Mouse (Mus musculus) forebrain, embryonic 16.5 days (tissue): ENCODE measurements at regions not wholly inside any gene's neighbourhood (a gene's known extent, or its start where the extent isn't known, plus 50 kb on each side); places are given as distances from the start of the nearest gene placed in this dataset.

Source experiments
- ATAC-seq: fragments of 200-750 bp; cut with Nextera tagmentation; 2 replicates; pipeline ENCODE4 v1.8.0; 2017; ENCODE audit warnings: mild to moderate bottlenecking, moderate library complexity
- H3K27ac ChIP-seq: fragments of 300-500 bp; sonication (generic); 2 replicates; pipeline ENCODE4 v1.5.1; 2014; ENCODE audit warnings: low read length, control low read depth
- H3K27me3 ChIP-seq: fragments of 300-500 bp; sonication (generic); replicated peaks from 2 replicates; pipeline ENCODE4 v1.6.1; 2014; ENCODE audit warnings: low read length; ENCODE audit not compliant: control insufficient read depth, insufficient read depth
- H3K36me3 ChIP-seq: fragments of 300-500 bp; sonication (generic); 2 replicates; pipeline ENCODE4 v1.6.1; 2014; ENCODE audit not compliant: control insufficient read depth, insufficient read depth
- H3K4me1 ChIP-seq: fragments of 300-500 bp; sonication (generic); replicated peaks from 2 replicates; pipeline ENCODE4 v1.6.1; 2014; ENCODE audit warnings: low read length; ENCODE audit not compliant: control insufficient read depth, insufficient read depth
- H3K4me2 ChIP-seq: fragments of 300-500 bp; sonication (generic); 2 replicates; pipeline ENCODE4 v1.6.1; 2014; ENCODE audit warnings: mild to moderate bottlenecking, low read length, control low read depth
- H3K4me3 ChIP-seq: fragments of 300-500 bp; sonication (generic); replicated peaks from 2 replicates; pipeline ENCODE4 v1.5.1; 2014; ENCODE audit warnings: mild to moderate bottlenecking, low read length, control low read depth
- H3K9ac ChIP-seq: fragments of 300-500 bp; sonication (generic); replicated peaks from 2 replicates; pipeline ENCODE4 v1.6.1; 2014; ENCODE audit warnings: low read depth, low read length, control low read depth
- H3K9me3 ChIP-seq: fragments of 300-500 bp; sonication (generic); 2 replicates; pipeline ENCODE4 v1.6.1; 2016; ENCODE audit warnings: low read length; ENCODE audit not compliant: control insufficient read depth
- WGBS: fragments of 180-500 bp; shearing (Covaris S2); extraction: QIAGEN DNeasy Blood & Tissue Kit; methylation state at CpG from one replicate; pipeline ENCODE4 v1.1.7; 2014; 5-methylcytosine and 5-hydroxymethylcytosine counted together

- no peak overlapping the region for H3K4me3 ChIP-seq
- H3K27ac ChIP-seq = no peak overlapping the region
- ATAC-seq = no peak
- peaks cover 3% of the 10 kb centered on the region; the same call in 1 of the 2 replicates for H3K9me3 ChIP-seq
- peaks cover 5% of the 10 kb centered on the region for H3K4me1 ChIP-seq
- H3K36me3 ChIP-seq = no peaks in the 10 kb centered on the region
- WGBS = 45% methylated on average over 5 of the region's 5 CpGs
- no peak overlapping the region for H3K4me2 ChIP-seq
- H3K27me3 ChIP-seq = no peaks in the 10 kb centered on the region
- no peak overlapping the region for H3K9ac ChIP-seq
Observed at GRCm38 (mm10) chr5:119418486-119418885, 252.0 kb upstream of the Tbx3 start.

GRCm38 (mm10) chr5:119427511-119428019 lies 242.9 kb upstream of the Tbx3 start:
- Histone ChIP-seq H3K36me3 (no peaks in the 10 kb centered on the region), H3K4me1 (no peaks in the 10 kb centered on the region), H3K9ac (no peak overlapping the region), H3K4me2 (no peak overlapping the region), H3K27me3 (no peaks in the 10 kb centered on the region), H3K4me3 (no peak overlapping the region), H3K27ac (no peak overlapping the region), H3K9me3 (peaks cover 3% of the 10 kb centered on the region; the same call in 1 of the 2 replicates)
- 85% methylated on average over 12 of the region's 12 CpGs for WGBS
- no peak for ATAC-seq

GRCm38 (mm10) chr5:119431271-119431756 lies 239.2 kb upstream of the Tbx3 start:
- Histone ChIP-seq H3K9ac (no peak overlapping the region), H3K9me3 (peaks cover 3% of the 10 kb centered on the region; the same call in 1 of the 2 replicates), H3K4me3 (no peak overlapping the region), H3K27me3 (no peaks in the 10 kb centered on the region), H3K4me2 (no peak overlapping the region), H3K36me3 (no peaks in the 10 kb centered on the region), H3K27ac (no peak overlapping the region), H3K4me1 (no peaks in the 10 kb centered on the region)
- WGBS = 81% methylated on average over 9 of the region's 9 CpGs
- ATAC-seq = no peak

- 42% methylated on average over 7 of the region's 7 CpGs for WGBS
Observed at GRCm38 (mm10) chr5:119434572-119434971, 235.9 kb upstream of the Tbx3 start.

GRCm38 (mm10) chr5:119448494-119448893 lies 222.0 kb upstream of the Tbx3 start:
- no peak for ATAC-seq
- Histone ChIP-seq H3K4me2 (no peak overlapping the region), H3K27ac (no peak overlapping the region), H3K9me3 (no peaks in the 10 kb centered on the region), H3K4me3 (no peak overlapping the region), H3K9ac (no peak overlapping the region), H3K36me3 (no peaks in the 10 kb centered on the region), H3K4me1 (no peaks in the 10 kb centered on the region; the same call in 1 of the 2 replicates), H3K27me3 (no peaks in the 10 kb centered on the region)
- 86% methylated on average over 4 of the region's 4 CpGs for WGBS

More at GRCm38 (mm10) chr5:119434572-119434971, 235.9 kb upstream of the Tbx3 start:
- H3K36me3 ChIP-seq = no peaks in the 10 kb centered on the region
- no peak overlapping the region for H3K4me3 ChIP-seq
- H3K27me3 ChIP-seq = no peaks in the 10 kb centered on the region
- no peak overlapping the region for H3K4me2 ChIP-seq
- H3K9me3 ChIP-seq = no peaks in the 10 kb centered on the region
- H3K9ac ChIP-seq = no peak overlapping the region
- no peak overlapping the region for H3K27ac ChIP-seq
- no peaks in the 10 kb centered on the region for H3K4me1 ChIP-seq
- ATAC-seq = no peak

GRCm38 (mm10) chr5:119449166-119449565 lies 221.3 kb upstream of the Tbx3 start:
- no peaks in the 10 kb centered on the region for H3K27me3 ChIP-seq
- 46% methylated on average over 7 of the region's 7 CpGs for WGBS
- H3K9me3 ChIP-seq = no peaks in the 10 kb centered on the region

GRCm38 (mm10) chr5:119459751-119460150 lies 210.7 kb upstream of the Tbx3 start:
- Histone ChIP-seq H3K4me2 (no peak overlapping the region), H3K4me1 (no peaks in the 10 kb centered on the region), H3K27me3 (no peaks in the 10 kb centered on the region), H3K9ac (no peak overlapping the region), H3K27ac (no peak overlapping the region), H3K9me3 (no peaks in the 10 kb centered on the region), H3K4me3 (no peak overlapping the region), H3K36me3 (no peaks in the 10 kb centered on the region)
- ATAC-seq = no peak
- 74% methylated on average over 3 of the region's 3 CpGs for WGBS

More at GRCm38 (mm10) chr5:119449166-119449565, 221.3 kb upstream of the Tbx3 start:
- Histone ChIP-seq H3K4me1 (no peaks in the 10 kb centered on the region; the same call in 1 of the 2 replicates), H3K36me3 (no peaks in the 10 kb centered on the region), H3K9ac (no peak overlapping the region), H3K4me2 (no peak overlapping the region), H3K27ac (no peak overlapping the region), H3K4me3 (no peak overlapping the region)
- no peak for ATAC-seq

- no peak overlapping the region for H3K9ac ChIP-seq
- no peaks in the 10 kb centered on the region for H3K4me1 ChIP-seq
- H3K9me3 ChIP-seq = no peaks in the 10 kb centered on the region
- H3K4me3 ChIP-seq = no peak overlapping the region
- no peaks in the 10 kb centered on the region for H3K27me3 ChIP-seq
- no peak for ATAC-seq
- no peak overlapping the region for H3K4me2 ChIP-seq
- no peak overlapping the region for H3K27ac ChIP-seq
- 57% methylated on average over 14 of the region's 14 CpGs for WGBS
- no peaks in the 10 kb centered on the region for H3K36me3 ChIP-seq
Observed at GRCm38 (mm10) chr5:119462659-119463530, 207.6 kb upstream of the Tbx3 start.

GRCm38 (mm10) chr5:119464553-119464952 lies 205.9 kb upstream of the Tbx3 start:
- Histone ChIP-seq H3K4me1 (no peaks in the 10 kb centered on the region), H3K4me3 (no peak overlapping the region), H3K9ac (no peak overlapping the region), H3K36me3 (no peaks in the 10 kb centered on the region), H3K9me3 (no peaks in the 10 kb centered on the region), H3K27ac (no peak overlapping the region), H3K27me3 (no peaks in the 10 kb centered on the region), H3K4me2 (no peak overlapping the region)
- no peak for ATAC-seq
- 91% methylated on average over 4 of the region's 4 CpGs for WGBS
